Mouse (Mus musculus): ENCODE measurements around the gene Camk2g.

DNA sequence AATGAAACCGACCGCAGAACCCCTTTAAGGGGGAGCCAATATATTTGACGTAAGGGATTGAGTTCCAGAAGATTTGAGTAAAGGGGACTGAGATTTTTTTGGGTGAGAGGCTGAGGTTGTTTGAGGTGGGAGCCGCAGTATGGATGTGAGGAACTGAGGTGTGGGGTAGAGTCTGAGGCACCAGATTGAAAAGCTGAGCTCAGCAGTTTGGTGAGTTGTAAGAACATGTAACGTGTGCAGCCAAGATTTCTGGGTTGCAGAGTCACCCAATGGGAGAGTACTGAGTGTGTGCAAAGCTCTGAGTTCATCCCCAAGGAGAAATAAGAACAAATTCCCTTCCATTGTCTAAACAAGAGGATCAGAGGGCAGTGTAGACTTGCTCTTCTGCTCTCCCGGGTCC is 4.4 kb upstream of the Camk2g start:
- TF ChIP-seq CTCF (IDR thresholded peaks at IDR 0.05; ENCODE audit: borderline replicate concordance, control insufficient read depth, extremely low read depth, insufficient read depth, low read length, poor library complexity): no peak
- no peak for TF ChIP-seq POLR2A (IDR thresholded peaks at IDR 0.05; ENCODE audit: control insufficient read depth, extremely low read depth, insufficient read depth, low read length, poor library complexity)

Data from thymus, adult 2 months (tissue).